Mouse (Mus musculus): ENCODE results near the gene Mxd1.

DNA sequence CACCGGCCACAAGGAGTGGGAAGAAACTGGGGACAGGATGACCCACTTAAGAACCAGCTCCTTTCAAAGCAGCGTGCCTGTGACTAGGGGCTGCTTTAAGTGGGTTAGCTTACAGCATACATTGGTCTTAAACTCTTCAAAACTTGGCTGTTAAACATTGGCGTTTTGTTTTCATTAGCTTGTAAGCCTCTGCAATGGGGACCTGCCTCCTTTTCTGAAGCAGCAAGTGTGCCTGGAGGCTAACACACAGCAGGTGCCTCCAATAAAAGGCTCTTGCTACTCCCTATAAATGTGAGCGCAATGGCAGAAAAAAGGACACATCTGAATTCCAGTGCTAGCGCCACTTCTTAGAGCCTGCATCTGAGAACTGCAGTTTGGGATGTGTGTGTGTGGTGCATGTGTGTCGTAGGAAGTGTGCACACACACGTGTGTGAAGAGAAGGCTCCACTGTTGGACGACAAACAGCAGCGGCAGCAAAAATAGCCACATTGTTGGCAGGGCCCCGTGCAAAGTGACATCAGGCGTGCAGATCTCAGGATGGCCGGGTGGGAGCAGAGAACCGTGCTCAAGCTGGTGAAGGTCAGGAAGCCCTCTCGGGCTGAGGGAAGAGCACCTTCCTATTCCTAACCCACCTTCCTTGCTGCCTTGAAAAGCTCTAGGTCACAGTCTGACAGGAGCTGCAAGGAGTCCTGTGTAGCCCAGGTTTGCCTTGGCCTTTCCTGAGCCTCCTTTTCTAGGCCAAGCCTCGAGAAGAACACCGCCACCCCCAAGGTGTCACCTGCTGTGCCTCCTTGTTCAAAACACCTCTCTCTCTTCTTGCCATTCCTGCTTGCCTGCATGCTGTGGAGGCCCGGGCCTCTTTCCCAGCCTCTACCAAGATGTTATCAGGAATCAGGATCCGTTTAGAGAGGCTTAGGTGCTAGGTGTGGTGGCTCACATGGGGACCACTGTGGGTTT is 44.6 kb downstream of the Mxd1 start:
- no peak for TF ChIP-seq CTCF (IDR thresholded peaks at IDR 0.05; ENCODE audit: low read depth)
- TF ChIP-seq EP300 (IDR thresholded peaks at IDR 0.05; ENCODE audit: low read depth), result no peak
